Mouse (Mus musculus) liver, embryonic 13.5 days (tissue): ENCODE results near the gene Vcp. TPM values are rescaled to one million over a fixed set of nuclear protein-coding genes. Genes with fewer than 3 reads are reported as not detected.
"Not testable (repeated sequence)": the region's sequence is repeated elsewhere in the genome, so short reads cannot be mapped to it uniquely, and the experiment has no call there.

ENCODE experiments used
- ATAC-seq: fragments of 200-750 bp; cut with Nextera tagmentation; 2 replicates; pipeline ENCODE4 v1.8.0; 2017; ENCODE audit warnings: low read depth, mild to moderate bottlenecking, moderate number of reproducible peaks, moderate library complexity
- DNase-seq: peaks from one replicate; pipeline ENCODE4 v3.0.0; 2022
- H3K27ac ChIP-seq: fragments of 300-500 bp; sonication (generic); 2 replicates; pipeline ENCODE4 v1.5.1; 2015; ENCODE audit warnings: moderate library complexity, mild to moderate bottlenecking, inconsistent platforms
- H3K27me3 ChIP-seq: fragments of 300-500 bp; sonication (generic); 2 replicates; pipeline ENCODE4 v1.6.1; 2015; ENCODE audit warnings: mild to moderate bottlenecking, inconsistent platforms
- H3K36me3 ChIP-seq: fragments of 300-500 bp; sonication (generic); 2 replicates; pipeline ENCODE4 v1.6.1; 2015; ENCODE audit warnings: mild to moderate bottlenecking, inconsistent platforms
- H3K4me1 ChIP-seq: fragments of 300-500 bp; sonication (generic); replicated peaks from 2 replicates; pipeline ENCODE4 v1.6.1; 2015; ENCODE audit warnings: inconsistent platforms
- H3K4me2 ChIP-seq: fragments of 300-500 bp; sonication (generic); 2 replicates; pipeline ENCODE4 v1.6.1; 2015; ENCODE audit warnings: inconsistent platforms, mild to moderate bottlenecking, moderate library complexity
- H3K4me3 ChIP-seq: fragments of 300-500 bp; sonication (generic); replicated peaks from 2 replicates; pipeline ENCODE4 v1.5.1; 2015; ENCODE audit warnings: mild to moderate bottlenecking, inconsistent platforms
- H3K9ac ChIP-seq: fragments of 300-500 bp; sonication (generic); 2 replicates; pipeline ENCODE4 v1.6.1; 2015; ENCODE audit warnings: mild to moderate bottlenecking, inconsistent platforms
- H3K9me3 ChIP-seq: fragments of 300-500 bp; sonication (generic); replicated peaks from 2 replicates; pipeline ENCODE4 v1.6.1; 2016; ENCODE audit warnings: inconsistent platforms
- WGBS: fragments of 180-500 bp; shearing (Covaris S2); methylation state at CpG from one replicate; pipeline ENCODE4 v1.1.7; 2015; ENCODE audit not compliant: insufficient replicate concordance; 5-methylcytosine and 5-hydroxymethylcytosine counted together
- polyA plus RNA-seq: library from polyadenylated mRNA; unstranded; fragments of >200 nt; fragmentation: Nextera tagmentation; extraction: Ambion mirVana; gene quantifications from 2 replicates; pipeline ENCODE4 v1.2.1, GENCODE M21; 2015

Vcp gene
- 273 and 314 TPM in 2 replicates for polyA plus RNA-seq

DNA sequence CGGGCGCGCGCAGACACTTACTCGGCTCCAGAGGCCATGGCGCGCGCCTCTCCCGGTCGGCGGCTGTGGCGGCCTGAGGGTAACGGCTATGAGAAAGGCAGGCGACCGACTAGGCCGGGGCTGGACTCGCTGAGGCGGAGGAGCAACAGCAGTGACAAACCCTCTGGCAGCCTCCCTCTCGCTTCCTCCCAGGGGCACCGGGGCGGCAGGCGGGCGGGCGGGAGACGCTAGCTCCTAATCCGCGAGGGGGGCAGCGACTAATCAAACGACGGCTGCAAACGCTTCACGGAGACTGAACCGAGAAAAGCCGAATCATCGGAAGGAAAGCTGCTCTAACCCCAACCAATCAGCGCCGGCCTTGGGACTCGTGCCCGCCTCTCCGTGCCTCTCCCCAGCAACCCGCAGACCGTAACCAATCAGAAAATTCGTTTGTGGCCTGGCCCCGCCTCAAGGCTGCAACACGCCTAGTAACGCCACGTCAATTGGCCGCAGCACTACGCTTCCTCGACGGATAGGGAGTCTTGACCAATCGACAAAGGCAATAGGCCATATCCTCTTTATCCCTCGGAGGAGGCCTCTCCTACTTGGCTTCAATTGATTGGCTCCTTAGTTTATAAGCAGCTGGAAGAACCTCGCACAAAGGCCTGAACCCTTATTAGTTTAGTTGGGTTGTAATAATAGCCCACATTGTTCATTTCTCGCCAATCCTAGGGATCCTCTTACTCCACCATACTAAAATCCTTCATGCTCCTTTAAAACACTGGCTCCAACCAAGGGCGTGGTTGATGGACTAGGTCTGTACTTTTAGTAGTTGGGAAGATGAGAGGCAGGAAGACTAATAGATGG, at the start of gene Vcp:
Vcp (minus strand) TSS at position 367 of the 846 bp plus-strand sequence.
- peak within 1 kb of the TSS; percentile 97 for H3K4me3 ChIP-seq
- peak within 1 kb of the TSS; percentile 79 for H3K4me2 ChIP-seq
- H3K27me3 ChIP-seq, H3K9me3 ChIP-seq: not testable (repeated sequence)
- H3K4me1 ChIP-seq, result peaks cover 33% of the 10 kb centered on the region
- H3K27ac ChIP-seq, result peak within 1 kb of the TSS; percentile 100
- peak within 1 kb of the TSS; percentile 98 for H3K9ac ChIP-seq
- WGBS, result under 1% methylated on average over 51 of the region's 56 CpGs
- peak; percentile 99 for DNase-seq
- ATAC-seq, result peak; percentile 94
- peaks cover 42% of the 10 kb centered on the region for H3K36me3 ChIP-seq

DNA sequence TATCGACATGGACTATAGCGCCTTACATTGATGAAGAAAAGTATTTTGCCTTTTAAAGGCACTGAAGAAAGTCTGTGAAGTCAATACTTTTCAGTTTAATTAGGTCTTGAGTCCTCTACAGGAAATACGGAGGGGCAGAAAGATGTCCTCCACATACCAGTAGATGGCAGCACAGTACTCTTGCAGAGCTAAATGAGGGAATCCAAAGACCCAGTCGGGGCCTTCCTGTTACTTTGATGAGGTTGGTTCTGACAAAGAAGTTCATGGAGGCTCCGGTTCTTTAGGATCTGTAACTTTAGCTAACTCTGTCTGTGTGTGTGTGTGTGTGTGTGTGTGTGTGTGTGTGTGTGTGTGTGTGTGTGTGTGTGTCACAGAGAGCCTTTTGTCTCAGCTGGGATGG, 46.9 kb upstream of the Vcp start:
- H3K9ac ChIP-seq, result no peak overlapping the region
- H3K27me3 ChIP-seq, result no peaks in the 10 kb centered on the region
- no peaks in the 10 kb centered on the region for H3K36me3 ChIP-seq
- WGBS, result 5% methylated on average over 5 of the region's 5 CpGs
- H3K4me2 ChIP-seq, result no peak overlapping the region
- no peak overlapping the region for H3K4me3 ChIP-seq
- DNase-seq, result peak; percentile 52
- H3K27ac ChIP-seq, result no peak overlapping the region
- H3K9me3 ChIP-seq, result no peaks in the 10 kb centered on the region
- ATAC-seq, result no peak
- peaks cover 37% of the 10 kb centered on the region for H3K4me1 ChIP-seq

DNA sequence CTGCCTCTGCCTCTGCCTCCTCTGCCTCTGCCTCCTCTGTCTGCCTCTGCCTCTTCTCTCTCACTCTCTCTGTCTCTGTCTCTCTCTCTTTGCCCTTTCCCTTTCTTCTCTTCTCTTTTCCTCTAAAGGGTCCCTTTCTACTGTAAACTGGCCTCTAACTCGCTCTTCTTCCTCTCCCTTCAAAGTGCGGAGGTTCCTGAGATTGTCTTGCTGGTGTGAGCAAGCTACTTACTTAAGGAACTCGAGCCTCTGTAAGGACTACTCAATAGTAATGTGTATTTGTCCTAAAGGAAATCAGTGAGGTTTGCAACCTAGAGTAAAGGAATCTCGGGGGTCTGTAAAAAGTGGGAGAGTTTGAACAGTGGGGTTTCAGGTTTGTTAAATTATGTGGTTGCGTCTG, 46.3 kb upstream of the Vcp start:
- Histone ChIP-seq H3K27ac (no peak overlapping the region), H3K9ac (no peak overlapping the region), H3K4me2 (peak overlapping the region; percentile 80), H3K36me3 (no peaks in the 10 kb centered on the region), H3K4me1 (peaks cover 37% of the 10 kb centered on the region), H3K9me3 (no peaks in the 10 kb centered on the region), H3K27me3 (no peaks in the 10 kb centered on the region), H3K4me3 (no peak overlapping the region)
- DNase-seq, result no peak
- no peak for ATAC-seq
- 46% methylated on average over 5 of the region's 5 CpGs for WGBS

DNA sequence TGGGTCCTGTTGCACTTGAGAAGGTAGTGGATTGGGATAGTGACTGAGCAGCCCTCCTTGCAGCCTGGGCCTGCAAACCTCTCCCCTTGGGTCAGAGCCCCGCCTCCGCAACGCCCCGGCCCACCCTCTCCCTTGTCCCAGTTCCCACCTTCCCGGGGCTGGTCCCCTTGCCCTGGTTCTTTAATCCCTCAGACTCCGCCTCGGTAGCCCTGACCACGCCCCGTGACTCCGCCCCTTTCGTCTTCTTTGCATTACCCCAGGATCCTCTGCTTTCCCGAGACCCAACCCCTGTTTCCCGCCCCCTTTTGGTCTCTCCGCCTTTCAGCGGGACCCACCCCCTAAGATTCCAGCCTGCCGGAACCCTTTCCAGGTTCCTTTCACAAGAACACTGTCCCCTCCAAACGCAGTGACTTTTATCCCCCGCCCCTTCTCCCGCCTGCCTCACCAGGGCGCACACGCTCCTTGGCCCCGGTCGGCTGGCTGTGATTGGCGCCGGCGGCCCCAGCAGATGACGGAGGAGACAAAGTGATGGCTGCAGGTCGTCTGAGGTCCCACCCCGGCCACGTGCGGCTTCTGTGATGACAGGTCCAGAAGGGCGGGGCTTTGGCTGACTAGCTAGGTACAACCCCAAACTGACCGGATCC, 45.5 kb upstream of the Vcp start, which contains the start of gene Fam214b:
Fam214b (minus strand) TSS at position 562 of the 644 bp plus-strand sequence.
- Histone ChIP-seq H3K4me2 (peak within 1 kb of the TSS; percentile 80), H3K4me3 (peak within 1 kb of the TSS; percentile 61), H3K36me3 (no peaks in the 10 kb centered on the region), H3K27ac (peak within 1 kb of the TSS; percentile 53; the same call in 1 of the 2 replicates), H3K27me3 (no peaks in the 10 kb centered on the region), H3K9me3 (no peaks in the 10 kb centered on the region), H3K9ac (peak within 1 kb of the TSS; percentile 65), H3K4me1 (peaks cover 43% of the 10 kb centered on the region)
- WGBS, result 1% methylated on average over 33 of the region's 33 CpGs
- peak; percentile 86 for ATAC-seq
- peak; percentile 89 for DNase-seq

- no peak for ATAC-seq
- Histone ChIP-seq H3K4me3 (peak overlapping the region; percentile 61), H3K9ac (peak overlapping the region; percentile 65), H3K9me3 (no peaks in the 10 kb centered on the region), H3K36me3 (no peaks in the 10 kb centered on the region), H3K27me3 (no peaks in the 10 kb centered on the region), H3K4me2 (peak overlapping the region; percentile 80), H3K27ac (peak overlapping the region; percentile 53; the same call in 1 of the 2 replicates), H3K4me1 (peaks cover 47% of the 10 kb centered on the region)
- no peak for DNase-seq
- 8% methylated on average over 13 of the region's 13 CpGs for WGBS
Measured at GRCm38 (mm10) chr4:43045285-43045658, 45.0 kb upstream of the Vcp start.

GRCm38 (mm10) chr4:43044673-43045072, 44.4 kb upstream of the Vcp start:
- peaks cover 51% of the 10 kb centered on the region for H3K4me1 ChIP-seq
- H3K4me3 ChIP-seq, result peak overlapping the region; percentile 61
- WGBS, result 13% methylated on average over 4 of the region's 4 CpGs
- DNase-seq (no peak), ATAC-seq (no peak)
- H3K36me3 ChIP-seq, result no peaks in the 10 kb centered on the region
- H3K9me3 ChIP-seq, result no peaks in the 10 kb centered on the region
- no peaks in the 10 kb centered on the region for H3K27me3 ChIP-seq
- peak overlapping the region; percentile 80 for H3K4me2 ChIP-seq
- H3K27ac ChIP-seq, result peak overlapping the region; percentile 53
- peak overlapping the region; percentile 65; the same call in 1 of the 2 replicates for H3K9ac ChIP-seq

DNA sequence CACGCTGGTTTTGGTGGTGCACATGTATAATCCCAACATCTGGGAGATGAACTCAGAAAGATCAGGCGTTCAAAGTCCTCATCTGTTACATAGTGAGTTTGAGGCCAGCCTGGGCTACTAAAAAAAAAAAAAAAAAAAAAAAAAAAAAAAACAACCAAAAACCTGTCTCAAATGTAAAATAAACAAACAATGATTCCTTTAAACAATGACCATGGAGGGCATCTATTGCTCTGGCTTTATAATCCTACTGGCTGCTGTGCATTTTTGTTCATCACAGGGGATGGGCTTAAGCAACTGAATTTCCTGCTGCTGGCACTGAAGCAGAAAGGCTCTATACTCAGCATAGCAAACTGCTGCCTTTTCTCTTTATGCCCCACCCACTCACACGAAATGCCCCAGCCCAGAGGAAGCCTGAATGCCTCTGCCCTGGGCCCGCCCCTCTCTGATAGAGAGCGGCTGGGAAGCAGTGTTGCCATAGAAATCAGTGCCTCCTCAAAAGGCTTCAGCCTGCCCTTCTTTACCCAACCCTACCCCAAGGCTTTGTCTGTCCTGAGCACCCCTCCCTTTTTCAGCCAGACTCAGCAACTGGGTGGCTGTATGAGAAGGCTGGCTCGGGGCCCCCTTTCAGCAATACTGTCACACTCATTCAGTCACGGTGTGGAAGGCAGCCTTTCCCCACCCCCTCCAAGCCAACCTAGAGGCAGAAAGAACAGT, 43.5 kb upstream of the Vcp start:
- Histone ChIP-seq H3K27ac (peak overlapping the region; percentile 53), H3K4me3 (no peak overlapping the region; the same call in 1 of the 2 replicates), H3K9me3 (no peaks in the 10 kb centered on the region), H3K9ac (0 out of 2 replicates have a peak overlapping the region, but pooled peaks have one; percentile 9), H3K36me3 (no peaks in the 10 kb centered on the region), H3K4me1 (peaks cover 60% of the 10 kb centered on the region), H3K27me3 (no peaks in the 10 kb centered on the region), H3K4me2 (peak overlapping the region; percentile 80)
- DNase-seq (no peak), ATAC-seq (no peak)
- WGBS, result 19% methylated on average over 7 of the region's 7 CpGs

DNA sequence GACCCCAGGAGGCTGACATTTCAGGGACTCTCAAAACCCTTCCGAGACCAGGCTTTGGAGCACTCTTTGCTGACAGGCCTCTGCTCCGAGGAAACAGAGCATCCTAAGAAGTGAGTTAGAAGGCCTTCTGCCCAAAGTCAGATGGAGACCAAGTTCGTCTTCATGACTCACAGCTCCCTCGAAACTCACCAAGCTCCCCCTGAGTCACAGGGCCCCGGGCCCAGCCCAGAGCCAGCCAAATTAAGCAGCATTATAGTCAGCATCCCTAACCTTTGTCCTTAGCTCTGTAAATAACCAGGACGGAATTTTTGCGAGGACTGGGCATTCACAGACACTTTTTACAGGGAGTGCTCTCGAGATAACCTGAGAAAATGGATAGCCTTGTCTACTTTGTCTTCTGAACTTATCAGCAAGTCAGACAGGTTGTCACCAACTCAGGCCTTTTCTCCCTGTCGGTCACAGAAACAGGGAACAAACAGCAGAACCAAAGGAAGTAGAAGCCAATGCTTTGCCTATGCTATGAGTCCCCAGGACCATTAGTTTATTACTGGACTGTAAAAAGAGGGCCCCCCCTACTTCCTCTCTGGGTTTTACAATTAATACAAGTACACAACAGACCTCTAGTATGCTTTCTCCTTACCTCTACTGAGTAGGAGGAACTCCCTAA, 40.7 kb upstream of the Vcp start:
- Histone ChIP-seq H3K27me3 (no peaks in the 10 kb centered on the region), H3K4me2 (no peak overlapping the region), H3K4me3 (no peak overlapping the region), H3K9me3 (no peaks in the 10 kb centered on the region), H3K27ac (peak overlapping the region; percentile 18), H3K36me3 (peaks cover 10% of the 10 kb centered on the region), H3K4me1 (peaks cover 79% of the 10 kb centered on the region), H3K9ac (no peak overlapping the region)
- no peak for DNase-seq
- 60% methylated on average over 9 of the region's 9 CpGs for WGBS
- ATAC-seq, result no peak

DNA sequence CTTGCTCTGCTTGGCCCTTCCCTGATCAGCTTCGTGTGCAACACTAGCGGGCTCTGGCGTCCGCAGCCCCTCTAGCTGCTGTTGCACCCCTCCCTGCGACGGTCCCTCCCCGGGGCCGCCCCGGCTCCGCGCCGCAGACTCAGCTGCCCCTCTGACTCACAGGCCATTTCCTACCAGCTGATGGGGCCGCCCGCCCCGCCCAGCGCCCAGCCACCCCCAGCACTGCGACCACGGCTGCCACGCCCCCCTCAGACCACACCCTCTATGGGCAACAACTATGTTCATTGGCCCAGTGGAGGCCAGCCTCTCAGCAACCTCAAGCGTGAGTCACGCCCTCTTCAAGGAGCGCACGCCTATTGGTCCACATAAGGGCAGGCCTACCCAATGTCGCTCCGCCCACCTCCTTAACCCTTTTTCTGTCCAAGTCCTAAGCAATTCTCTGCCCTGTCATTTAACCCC, 39.8 kb upstream of the Vcp start:
- Histone ChIP-seq H3K27me3 (no peaks in the 10 kb centered on the region), H3K9ac (peak overlapping the region; percentile 92), H3K36me3 (peaks cover 19% of the 10 kb centered on the region), H3K4me3 (peak overlapping the region; percentile 84), H3K4me1 (peaks cover 78% of the 10 kb centered on the region), H3K27ac (peak overlapping the region; percentile 97), H3K9me3 (no peaks in the 10 kb centered on the region), H3K4me2 (peak overlapping the region; percentile 89)
- WGBS, result 2% methylated on average over 25 of the region's 25 CpGs
- ATAC-seq, result peak; percentile 93
- peak; percentile 97 for DNase-seq

DNA sequence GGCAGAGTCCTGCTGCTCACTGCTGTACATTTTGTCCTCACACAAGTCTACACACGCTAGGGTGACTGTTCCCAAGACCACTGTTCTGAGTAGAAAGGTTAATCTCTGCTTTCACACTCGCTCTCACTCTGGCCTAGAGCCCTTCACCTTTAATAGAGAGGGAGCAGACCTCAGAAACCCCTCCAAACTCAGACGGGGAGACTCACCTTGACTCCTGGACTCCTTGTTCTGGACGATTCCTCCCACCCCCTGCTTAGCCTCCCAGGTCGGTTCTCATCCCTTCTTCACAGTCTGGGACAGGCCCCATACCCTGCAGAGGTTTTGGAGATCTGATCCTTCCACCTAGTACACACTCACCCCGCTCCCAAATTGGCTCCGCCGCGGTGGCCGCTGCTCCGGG, 39.3 kb upstream of the Vcp start:
- Histone ChIP-seq H3K4me1 (peaks cover 73% of the 10 kb centered on the region), H3K9me3 (no peaks in the 10 kb centered on the region), H3K4me3 (peak overlapping the region; percentile 84), H3K36me3 (peaks cover 24% of the 10 kb centered on the region), H3K4me2 (peak overlapping the region; percentile 89), H3K9ac (peak overlapping the region; percentile 92), H3K27me3 (no peaks in the 10 kb centered on the region), H3K27ac (peak overlapping the region; percentile 97)
- peak; percentile 5; the same call in 1 of the 2 replicates for ATAC-seq
- no peak for DNase-seq
- 9% methylated on average over 11 of the region's 11 CpGs for WGBS
